Mouse (Mus musculus) megakaryocyte, adult 5-6 weeks (primary cell): Measurements from ENCODE around the gene Cep295. TPM values are rescaled to one million over a fixed set of nuclear protein-coding genes. Genes with fewer than 3 reads are reported as not detected.
"Not testable (repeated sequence)": the region's sequence is repeated elsewhere in the genome, so short reads cannot be mapped to it uniquely, and the experiment has no call there.

Experiments
- ATAC-seq: 2 replicates; pipeline ENCODE4 v1.8.0; 2016; ENCODE audit warnings: mild to moderate bottlenecking, inconsistent platforms; ENCODE audit not compliant: poor library complexity, severe bottlenecking
- total RNA-seq, 2 experiments: library from RNA; stranded (forward) in 1 of 2; stranded (reverse) in 1 of 2; fragments of 153-499, 151-499 nt in 1 of 2; fragments of 221-1000, 200-1000 nt in 1 of 2; gene quantifications; 2 replicates each; pipeline versions ENCODE4 v1.2.3 to v1.2.4; 2015 to 2017

Gene Cep295
- 39.6 and 41.6 TPM in 2 replicates for total RNA-seq (2015)
- total RNA-seq (2017) = 27.8 and 37.2 TPM in 2 replicates

DNA sequence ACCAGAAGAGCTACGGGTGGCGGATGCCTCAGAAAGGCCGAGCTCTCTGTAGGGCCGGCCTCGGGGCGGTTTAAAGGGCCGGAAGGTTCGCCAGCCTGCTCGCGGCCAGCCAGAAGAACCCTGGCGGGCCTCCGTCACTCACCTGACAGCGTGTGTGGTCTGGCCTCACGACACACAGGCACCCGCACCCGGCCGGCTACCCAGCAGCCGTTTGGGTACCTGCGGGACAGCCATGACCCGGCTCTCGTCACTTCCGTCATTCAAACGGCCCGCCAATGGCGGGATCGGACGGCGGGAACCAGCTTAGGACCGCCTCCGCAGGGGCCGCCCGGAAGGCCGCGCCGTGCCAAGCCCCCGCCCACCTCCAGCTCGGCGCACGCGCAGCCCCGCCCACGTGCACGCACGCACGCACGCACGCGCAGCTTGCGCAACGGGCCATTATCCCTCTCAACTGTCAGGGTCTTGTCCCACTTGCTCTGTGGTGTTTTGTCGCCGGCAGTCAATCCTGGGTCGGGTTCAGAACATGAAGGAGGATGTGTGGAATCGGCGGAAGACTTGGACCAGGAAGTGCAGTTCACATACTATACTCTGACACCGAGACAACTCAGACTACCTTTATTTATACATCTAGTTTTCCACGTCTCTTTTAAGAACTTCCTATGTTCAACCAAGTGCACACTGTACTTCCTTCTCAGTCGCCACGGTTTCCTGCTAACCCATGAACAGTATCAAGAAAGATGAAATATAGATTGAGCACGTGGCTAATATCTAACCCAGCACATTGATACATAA lies at the start of gene Cep295:
Gene Cep295 (minus strand): TSS at position 305 of the 792 bp plus-strand sequence.
- peak; percentile 99 for ATAC-seq

DNA sequence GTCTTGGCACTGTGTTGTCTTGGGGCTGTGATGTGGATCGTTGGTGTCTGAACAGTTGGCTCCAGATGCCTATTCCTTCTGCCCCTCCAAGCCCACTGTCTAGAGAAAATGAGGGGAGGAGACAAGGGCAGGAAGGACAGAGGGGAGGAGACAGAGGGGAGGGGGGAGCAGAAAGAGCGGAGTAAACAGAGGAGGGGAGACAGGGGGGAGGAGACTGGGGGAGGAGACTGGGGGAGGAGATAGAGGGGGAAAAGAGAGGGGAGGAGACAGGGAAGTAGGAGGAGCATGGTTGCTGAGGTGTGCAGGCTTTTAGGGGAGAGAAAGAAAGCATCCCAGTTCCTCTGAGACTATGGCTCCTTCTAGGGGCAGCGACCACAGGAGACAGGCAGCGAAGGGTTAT lies 40.0 kb upstream of the Cep295 start:
- no peak for ATAC-seq

DNA sequence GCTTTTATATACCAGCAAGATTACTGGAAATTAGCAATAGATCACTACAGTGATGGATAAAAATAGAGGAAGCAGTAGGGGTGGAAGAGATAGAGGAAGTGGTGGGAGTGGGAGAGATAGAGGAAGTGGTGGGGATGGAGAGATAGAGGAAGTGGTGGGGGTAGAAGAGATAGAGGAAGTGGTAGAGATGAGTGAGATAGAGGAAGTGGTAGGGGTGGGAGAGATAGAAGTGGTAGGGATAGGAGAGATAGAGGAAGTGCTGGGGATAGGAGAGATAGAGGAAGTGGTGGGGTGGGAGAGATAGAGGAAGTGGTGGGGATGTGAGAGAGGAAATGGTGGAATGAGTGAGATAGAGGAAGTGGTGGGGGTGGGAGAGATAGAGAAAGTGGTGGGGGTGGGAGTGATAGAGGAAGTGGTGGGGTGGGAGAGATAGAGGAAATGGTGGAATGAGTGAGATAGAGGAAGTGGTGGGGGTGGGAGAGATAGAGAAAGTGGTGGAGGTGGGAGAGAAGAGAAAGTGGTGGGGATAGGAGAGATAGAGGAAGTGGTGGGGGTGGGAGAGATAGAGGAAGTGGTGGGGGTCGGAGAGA lies 37.9 kb upstream of the Cep295 start:
- peak; percentile 89 for ATAC-seq

DNA sequence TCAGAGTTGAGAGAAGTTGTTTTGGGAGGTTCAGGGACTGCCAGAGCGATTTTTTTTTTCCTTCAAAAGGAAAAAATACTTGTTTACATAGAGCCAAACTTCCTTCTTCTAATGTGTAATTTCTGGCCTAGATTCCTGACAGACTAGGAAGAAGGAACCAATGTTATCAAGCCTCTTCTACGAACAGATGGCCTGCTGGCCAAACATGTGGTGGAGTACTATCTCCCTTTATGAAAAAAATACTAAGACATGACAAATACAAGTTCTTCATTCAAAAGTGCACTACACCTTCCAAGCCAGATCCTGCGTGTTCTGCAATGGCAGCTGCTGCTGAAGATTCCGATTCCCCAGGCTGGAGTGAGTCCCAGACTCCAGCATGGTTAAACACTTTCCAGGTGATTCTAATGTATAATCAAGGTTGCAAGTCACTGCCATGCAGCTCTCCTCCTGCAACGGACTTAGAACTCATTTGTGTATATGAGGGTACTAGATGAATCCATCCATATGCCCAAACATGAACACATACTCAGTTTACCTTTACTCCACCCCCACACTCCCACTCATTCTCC lies 29.6 kb upstream of the Cep295 start:
- no peak for ATAC-seq

DNA sequence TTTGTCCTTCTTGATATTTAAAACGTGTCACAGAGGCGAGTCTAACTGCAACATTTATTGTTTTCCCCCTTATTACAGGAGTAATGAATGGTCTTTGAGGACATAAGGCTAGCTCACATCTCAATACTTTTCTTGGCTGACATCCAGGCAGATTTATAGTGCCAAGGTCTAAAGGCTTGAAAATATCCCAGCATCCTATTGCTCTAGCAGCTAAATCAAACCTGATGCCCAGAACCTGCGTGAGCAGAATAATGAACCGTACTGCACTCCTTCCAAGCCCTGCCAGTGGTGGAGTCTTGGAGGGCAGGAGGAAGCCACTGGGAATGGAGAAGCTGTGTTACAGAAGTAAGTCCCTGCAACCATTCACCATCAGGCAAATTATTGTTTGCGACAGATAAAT lies 26.7 kb upstream of the Cep295 start:
- no peak for ATAC-seq

DNA sequence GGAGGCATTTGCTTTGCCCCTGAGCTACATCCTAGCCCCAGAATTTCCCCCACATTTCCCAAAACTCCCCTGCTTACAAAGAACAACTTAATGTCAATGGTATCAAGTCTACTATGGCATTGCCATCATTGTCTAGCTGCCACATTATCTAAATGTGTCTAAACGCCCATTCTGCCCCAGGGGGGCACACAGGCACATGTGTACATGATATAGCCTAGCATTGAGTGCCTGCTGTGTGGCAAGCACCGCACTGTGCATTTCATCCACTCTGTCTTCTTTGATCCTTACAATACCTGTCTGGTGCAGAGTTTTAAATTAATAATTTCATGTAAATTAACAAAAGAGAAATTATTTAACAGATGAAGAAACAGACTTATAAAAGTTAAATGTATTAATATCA lies 8.7 kb upstream of the Cep295 start:
- ATAC-seq = no peak

DNA sequence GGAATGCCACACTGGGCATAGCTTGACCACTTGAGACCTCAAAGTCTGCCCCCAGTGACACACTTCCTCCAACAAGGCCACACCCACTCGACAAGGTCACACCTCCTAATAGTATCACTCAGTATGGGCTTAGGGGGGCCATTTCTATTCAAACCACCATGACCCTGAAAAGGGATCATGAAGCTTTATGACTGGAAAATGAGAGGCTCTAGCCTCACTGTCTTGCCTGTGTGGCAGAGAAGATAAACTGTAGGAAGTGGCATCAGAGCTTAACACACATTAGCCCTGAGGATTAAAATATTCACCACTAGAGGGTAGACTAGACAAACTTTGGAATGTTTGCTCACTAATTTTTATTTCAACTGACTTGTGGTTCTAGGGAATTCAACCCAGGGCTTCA lies 8.3 kb upstream of the Cep295 start:
- no peak for ATAC-seq

DNA sequence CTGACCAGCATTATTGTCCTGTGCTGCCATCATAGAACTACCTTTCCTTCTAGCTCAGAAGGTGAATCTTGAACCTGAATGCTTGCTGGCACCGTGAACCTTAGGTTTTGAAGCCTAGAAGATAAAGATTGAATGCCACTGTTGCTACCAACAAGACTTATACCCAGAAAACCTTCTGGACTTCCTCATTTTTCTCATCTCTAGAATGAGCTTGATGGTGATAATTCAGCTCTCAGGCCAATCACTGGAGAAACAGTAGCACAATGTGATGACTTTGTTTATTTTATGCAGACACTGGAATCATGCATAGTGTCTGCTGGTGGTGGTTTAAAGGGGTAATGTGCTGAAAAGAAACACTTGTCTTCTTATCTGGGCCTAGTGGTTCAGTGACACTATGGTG lies 7.3 kb upstream of the Cep295 start:
- no peak for ATAC-seq

DNA sequence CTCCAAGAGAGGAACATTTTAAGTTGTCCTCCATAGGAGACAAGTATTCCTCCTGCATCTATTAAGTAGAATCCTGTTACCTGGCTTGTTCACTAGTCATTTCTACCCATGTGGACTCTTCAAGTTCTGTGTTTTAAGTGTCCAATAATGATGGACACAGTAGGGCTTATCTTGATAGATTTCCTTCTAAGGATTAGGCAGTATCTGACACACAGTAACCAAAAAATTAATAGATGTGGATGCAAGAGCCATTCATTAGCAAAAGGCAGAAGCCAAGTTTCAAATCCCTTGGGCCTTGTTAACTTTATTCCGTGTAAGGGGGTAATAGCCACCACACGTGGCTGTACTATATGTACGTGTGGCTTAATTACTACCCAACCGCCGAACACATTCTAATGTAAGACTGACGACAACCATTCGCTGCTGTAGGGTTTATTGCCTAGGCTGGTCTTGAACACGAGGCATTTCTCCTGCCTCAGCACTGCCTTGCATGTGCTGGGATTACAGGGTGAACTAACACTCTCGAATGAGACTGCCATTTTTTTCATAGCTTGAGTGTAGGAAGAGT lies 588 bp downstream of the Cep295 start:
- ATAC-seq = no peak

DNA sequence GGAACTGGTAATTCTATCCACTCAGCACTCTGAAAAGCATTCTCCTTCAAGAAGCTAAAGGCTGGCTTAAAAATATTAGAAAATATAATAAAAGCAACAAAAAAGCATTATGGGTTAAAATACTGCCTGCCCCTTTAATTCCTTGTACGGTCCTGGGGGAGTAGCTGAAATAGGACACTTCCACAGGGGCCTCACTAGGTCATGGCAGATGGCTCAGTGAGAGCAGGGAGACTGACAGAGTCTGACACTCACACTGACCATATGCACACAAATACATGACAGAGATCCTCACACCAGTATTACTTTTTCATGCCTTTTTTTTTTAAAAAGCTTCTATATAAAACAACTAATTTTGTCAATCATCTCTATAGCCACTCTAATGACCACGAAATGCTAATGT lies 7.7 kb downstream of the Cep295 start:
- ATAC-seq = no peak

DNA sequence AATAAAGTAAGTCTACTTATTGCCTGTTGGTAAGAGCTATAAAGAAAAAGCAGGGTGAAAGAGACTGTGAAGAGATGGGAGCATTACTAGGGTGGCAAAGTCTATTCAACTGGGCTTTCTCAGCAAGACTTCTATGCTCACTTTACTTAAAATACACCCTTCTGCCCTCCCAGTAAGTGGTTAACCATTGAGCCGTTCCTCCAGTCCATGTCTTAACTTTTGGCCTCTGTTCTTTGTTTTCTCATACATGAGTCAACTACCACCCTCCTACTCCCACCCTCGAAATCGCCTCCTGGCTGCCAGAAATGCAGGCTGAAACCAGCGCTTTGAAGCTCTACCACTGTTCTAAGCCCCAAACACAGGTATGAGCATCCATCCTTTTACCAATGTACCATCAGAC lies 19.8 kb downstream of the Cep295 start:
- no peak for ATAC-seq

DNA sequence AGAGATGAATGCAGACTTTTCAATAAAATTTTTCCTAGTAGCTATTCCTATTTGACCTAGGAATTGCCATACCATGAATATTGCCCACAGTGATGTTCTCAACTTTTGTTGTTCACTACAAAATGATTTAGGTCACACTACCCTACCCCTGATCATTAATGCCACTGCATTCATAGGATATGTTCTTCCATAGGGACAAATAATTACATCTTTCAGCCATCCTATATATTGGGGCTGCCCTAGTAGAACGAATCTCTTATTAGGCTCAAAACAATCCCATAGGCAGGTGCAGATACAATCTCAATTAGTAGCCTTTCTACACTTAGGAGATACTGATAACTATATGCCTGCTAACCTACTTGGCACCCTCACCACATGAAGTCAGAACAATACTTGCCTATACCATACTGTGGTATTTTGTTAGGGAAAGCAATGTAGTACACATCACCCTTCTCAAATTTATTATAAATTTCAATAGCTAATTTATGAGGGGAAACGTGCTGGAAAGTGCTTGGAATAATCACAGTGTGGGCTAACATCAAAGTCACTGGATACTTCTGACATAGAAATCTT lies 39.3 kb downstream of the Cep295 start:
- ATAC-seq = no peak

DNA sequence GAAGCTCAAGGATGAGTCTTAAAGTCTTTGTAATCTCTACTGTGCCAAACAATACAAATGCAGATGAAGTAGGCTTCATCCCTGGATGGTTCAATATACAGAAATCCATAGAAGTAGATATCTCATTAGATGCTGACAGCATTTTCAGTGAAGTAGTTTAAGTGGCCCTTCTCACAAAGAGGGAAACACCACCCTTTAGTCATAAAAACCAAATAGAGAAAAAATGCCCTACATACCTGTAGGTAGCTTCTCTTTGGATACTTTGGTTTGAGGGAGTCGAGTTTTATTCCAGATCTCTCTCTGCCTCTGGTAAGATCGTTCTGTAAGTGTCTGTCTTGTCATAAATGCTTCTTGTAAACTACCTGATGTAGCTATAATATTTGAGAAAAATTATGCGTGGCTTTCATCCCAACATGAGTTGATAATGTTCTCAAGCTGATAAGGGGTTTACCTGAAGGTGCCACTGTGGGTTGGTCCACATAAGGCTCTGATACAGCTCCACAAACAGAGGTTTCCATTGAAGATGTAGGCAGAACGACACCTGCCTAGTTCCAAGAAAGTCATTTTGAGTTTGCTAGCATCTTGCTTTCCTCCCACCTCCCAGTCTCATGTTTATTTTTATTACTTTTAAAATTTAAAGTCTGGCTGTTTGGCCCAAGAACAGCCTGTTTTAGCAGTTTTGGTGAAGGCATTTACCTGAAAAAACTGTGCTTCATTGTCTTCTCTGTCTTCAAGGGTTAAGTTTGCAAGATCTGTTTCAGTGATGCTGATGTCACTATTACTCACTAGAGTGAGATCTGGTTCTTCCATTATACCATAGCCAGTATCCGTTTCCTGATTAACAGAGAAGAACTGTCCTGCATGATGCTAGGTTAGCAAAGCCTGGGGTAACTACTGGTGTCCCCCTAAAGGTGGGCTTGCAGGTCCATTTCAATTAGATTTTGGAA lies 40.1 kb downstream of the Cep295 start:
- ATAC-seq = no peak

DNA sequence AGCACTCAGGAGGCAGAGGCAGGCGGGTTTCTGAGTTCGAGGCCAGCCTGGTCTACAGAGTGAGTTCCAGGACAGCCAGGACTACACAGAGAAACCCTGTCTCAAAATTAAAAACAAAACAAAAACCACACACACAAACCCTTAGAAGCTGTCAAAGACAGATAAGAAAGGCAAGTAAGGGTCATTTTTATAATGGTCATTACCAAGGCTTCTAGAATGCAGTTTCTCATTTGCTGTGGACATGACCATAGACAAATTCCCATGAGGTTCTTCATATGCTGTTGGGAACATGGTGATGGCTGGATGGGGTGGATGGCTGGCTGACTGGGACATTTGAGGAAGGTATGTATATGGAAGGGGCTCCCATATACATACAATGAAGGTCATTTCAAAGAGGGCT lies 41.3 kb downstream of the Cep295 start:
- not testable (repeated sequence) for ATAC-seq

DNA sequence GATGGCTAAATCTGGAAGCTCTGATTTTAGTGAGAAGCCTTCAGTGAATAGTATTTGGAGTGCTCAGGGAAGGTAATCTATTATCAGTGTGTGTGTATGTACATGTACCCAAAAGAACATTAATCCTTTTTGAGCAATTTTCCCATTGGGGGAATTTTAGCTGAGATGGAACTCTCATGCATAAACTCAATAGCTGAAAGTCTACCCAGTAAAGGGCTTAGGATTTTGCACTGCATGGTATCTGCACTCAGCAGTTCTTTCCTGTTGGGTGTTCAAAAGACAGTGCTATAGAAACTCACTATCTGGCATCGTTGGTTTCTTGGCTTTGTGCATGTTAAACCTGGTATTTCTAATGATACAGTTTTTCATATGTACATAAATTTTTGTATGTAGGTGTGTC lies 43.0 kb downstream of the Cep295 start:
- no peak for ATAC-seq

DNA sequence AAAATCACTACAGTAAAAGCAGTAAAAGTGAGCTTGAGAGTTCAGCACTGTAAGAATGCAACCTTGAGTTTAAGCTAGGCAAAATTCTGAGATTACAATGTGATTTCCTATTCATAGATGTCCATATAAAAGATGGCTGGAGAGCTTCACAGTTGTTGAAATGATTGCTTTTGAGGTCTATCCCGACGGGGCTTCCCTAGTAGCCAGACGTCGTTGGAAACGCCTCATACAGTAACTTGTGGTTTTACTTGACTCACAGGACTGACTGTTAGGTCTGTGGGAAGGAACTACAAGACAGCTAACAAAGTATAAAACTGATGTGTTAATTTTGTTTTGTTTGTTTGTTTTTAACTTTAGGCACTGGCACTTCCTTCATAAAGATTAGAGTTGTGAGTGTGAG lies 44.0 kb downstream of the Cep295 start:
- no peak for ATAC-seq

DNA sequence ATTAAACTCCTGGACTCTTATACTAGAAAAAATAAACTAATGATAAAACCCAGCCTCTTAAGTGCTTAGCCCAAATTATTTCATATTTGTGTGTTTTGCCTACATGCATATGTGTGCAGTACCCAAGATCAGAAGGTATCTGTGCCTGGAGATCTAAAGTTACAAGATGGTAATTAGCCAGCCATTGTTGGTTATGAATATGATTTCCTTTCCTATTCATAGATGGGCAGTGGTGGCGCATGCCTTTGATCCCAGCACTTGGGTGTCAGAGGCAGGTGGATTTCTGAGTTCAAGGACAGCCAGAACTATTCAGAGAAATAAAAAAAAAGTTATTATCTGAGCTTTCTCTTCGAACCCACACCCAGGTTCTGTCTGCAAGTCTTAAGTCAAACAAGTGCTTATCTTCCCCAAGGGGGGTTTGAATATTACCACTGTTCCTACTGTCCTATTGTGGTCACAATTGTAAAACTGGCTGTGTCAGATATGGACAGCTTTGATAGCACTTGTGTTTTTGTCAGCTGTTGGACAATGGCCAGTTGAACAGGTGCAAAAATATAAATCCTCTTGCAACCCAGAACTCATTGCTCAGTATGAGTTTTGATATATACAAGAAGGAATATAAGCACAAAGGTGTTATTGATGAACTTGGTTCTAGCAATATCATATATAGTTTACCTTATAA lies 45.4 kb downstream of the Cep295 start:
- ATAC-seq = no peak

DNA sequence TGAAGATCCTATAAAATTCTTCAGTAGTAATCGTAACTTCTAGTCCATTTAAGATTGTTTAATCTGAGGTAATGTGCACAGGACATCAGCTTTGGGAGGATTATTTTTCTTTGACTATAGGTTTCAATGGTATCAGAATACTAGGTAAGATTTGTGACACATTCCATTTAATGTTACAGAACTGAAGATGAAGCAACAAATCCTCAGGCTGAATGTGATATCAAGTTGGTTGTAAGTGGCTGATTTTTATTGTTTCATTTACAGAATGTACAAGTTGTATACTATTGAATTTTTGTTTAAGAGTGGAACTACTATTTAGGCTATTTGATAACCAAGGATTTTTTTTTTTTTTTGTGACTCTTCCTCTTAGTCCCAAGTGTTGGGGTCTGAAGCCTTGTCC lies 47.4 kb downstream of the Cep295 start:
- ATAC-seq = no peak

DNA sequence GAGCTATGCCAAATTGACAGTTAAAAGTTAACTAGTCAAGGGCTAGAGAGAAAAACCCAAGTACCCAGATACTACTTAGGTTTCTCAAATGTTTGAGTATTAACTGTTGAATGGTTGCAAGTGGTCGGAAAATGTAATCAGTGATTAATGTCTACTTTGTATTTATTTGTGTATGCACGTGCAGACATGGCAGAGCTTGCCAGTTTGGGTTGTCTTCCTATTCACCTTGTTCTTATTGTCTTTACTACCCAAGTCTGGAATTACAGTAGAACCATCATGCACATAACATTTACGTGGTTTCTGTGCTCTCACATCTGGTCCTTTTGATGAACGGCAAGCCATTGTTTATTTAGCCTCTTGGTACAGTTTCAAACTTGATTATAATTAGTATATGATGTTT lies 48.2 kb downstream of the Cep295 start:
- ATAC-seq = no peak

DNA sequence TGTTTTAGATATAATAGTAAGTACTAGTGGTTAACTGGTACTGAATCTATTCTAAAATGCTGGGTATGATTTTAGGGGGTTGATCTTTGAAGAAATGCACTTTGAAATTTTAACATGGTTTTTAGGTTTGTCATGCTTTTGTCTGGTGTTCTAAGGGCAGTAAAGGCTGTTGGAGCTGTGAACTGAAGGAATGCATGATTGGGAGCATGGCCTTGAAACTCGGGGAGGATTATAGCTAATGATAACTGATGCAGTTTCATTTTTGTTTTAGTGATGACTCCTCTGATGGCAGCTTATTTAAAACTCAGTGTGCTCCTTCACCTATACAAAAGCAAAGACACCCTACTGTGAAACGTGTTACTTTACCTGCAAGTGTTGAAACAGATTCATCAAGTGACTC lies 49.3 kb downstream of the Cep295 start:
- no peak for ATAC-seq
